Mouse (Mus musculus) activated CD4-positive, CD25-positive, alpha-beta regulatory T cell, adult 4 months (primary cell): ENCODE results near the gene Ankrd13b. TPM values are rescaled to one million over a fixed set of nuclear protein-coding genes. Genes with fewer than 3 reads are reported as not detected.
A peak's percentile ranks its signal among the peaks of the same experiment; 100 is the strongest.

Experiments used
- ATAC-seq: one replicate; pipeline ENCODE4 v1.8.0; 2017
- polyA plus RNA-seq, 2 experiments: library from polyadenylated mRNA; unstranded; fragments of 100-300 nt; shearing (Covaris generic); gene quantifications; one replicate each; pipeline ENCODE4 v1.2.1; 2017

Gene Ankrd13b
- polyA plus RNA-seq, 2 experiments from 2014 or later = 0.93 to 1.2 TPM

DNA sequence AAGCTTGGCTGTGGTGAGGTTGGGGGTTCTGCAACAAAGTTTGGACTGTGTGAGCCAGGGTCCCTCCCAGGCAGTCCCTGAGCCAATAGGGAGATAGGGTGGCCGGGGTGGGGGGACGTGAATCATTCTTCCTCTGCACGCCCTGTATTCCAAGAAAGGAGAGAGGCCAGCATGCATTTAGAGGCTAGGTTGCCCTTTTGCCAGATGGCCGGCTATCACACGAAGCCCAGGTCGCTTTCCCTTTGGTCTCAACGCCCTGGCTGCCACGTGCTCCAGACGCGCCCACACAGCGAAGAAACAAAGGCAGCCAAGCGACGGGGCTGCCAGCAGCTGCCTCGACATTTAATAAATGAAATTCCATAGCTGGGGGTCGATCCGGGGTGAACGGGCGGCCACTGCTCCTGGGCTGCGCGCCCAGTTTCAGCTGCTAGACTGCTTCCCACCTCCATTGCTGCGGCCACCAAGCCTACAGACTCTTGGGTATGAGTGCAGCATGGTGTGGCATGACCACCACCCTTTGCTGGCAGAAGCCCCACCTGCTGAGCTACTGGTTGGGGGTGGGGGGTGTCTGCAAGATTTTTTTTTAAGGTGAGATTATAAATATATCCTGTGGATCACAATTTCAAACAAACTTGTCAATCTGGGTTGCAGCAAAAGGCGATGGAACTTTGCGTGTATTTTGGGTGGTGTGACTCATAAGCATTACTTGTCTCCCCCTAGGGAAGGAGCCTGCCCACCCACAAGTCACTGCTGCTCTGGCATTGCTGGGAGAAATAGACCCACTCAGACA is 2.2 kb upstream of the Ankrd13b start:
- ATAC-seq = no peak

DNA sequence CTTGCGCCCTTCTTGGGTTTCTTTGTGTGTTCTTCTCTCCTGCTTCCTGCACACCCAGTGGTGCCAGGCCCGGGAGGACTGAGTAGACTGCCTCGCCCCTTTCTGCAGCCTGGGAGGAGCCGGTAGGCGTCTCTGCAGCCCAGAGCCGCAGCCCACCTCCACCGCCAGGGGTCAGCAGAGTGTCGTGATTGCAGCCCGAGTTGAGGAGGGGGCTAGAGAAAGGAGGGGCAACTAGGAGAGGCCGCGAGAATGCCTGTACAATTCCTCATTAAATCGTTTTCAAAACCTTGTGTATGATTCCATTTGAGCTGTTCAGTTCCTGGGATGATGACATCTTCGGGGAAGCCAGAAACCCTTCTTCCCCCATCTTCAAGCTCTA is 1.6 kb upstream of the Ankrd13b start:
- ATAC-seq = peak; percentile 63

DNA sequence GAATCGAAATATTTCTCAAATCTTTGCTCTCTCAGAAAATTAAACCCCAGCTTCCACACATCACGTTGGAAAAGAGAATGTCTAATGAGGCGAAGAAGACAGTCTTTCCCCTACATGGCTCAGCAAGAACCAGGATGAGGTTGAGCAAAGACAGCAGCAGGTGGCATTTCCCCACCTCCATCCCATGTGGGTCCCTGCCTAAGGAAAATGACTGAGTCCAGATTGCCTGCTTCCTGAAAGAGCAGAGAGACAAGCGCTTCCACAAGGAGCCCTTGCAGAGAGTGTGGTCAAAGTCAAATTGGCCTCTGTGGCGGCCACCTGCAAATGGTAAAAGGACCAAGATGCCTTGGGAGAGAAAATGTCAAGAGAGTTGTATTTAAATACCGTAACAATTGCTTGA is 973 bp upstream of the Ankrd13b start:
- ATAC-seq = no peak

DNA sequence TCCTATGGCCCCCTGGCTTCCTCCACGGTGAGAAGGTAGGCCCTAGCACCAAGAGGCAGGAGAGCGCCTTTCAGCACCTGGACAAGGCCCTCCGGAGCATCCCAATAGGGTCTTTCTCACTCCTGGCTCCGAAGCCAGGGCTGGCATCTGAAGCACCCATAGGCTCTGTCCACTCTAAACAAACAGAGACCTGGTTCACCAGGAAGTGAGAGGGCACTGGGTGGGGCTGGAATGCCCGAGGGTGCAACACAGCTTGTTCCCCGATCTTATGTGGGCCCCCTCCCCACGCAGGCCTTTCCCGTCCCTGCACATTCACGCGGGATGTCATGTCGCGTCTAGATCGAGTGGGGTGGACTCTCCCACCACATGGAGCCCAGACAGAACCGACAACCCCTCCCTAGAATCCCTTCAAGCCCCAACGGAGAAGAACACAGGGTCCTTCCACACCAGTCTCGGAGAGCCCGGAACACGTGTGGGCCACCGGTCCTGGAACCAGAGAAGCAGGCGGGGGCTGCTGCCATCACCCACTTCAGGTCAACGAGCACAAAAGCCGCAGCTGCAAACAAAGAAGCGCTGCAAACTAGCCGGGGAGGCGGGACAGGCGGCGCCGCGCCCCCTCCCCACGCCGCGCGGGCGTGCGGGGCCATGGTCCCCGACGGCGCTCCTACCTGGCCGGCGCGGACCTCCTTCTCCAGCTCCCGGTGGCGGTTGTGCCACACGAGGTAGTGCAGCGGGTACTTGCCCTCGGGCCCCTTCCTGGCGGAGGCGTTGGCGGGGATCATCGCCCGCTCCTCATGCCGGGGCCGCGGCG is 502 bp downstream of the Ankrd13b start:
- ATAC-seq = no peak

DNA sequence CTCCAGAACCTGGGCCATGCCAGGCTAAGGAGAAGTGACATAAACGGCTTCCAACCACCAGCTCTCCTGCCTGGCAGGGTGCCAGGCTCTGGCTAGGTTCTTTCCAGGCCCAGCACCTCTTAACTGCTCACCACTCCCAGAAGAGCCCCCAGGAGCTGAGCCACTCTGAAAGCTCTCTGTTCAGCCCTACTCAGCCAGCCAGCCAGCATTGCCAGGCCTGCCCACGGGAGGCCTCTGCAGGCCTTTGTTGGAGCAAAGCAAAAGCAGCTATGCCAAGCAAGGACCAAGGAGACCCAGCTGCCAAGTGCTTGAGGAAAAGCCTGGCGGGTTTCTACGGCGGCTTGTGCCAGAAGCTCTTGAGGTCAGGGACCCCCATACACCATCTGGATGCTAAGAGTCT is 2.7 kb downstream of the Ankrd13b start:
- no peak for ATAC-seq

DNA sequence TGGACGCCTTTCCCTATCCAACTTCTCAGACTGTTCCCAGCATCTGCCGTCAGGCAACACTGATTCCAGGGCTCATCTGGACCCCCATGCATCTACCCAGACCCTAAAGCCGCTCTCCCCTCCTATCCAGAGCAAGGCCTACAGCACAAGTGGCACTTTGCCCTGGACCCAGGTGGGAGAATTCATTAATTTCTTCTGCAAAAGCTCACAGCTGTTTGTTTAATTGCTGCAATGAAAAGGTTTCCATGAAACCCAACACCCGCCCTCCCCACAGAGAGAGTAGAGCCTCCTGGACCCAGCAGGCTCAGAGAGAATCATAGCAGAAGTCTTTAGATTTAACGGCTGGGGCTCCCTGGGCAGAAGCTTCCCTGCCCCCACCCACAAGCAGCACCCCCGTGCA is 4.2 kb downstream of the Ankrd13b start:
- ATAC-seq = no peak

DNA sequence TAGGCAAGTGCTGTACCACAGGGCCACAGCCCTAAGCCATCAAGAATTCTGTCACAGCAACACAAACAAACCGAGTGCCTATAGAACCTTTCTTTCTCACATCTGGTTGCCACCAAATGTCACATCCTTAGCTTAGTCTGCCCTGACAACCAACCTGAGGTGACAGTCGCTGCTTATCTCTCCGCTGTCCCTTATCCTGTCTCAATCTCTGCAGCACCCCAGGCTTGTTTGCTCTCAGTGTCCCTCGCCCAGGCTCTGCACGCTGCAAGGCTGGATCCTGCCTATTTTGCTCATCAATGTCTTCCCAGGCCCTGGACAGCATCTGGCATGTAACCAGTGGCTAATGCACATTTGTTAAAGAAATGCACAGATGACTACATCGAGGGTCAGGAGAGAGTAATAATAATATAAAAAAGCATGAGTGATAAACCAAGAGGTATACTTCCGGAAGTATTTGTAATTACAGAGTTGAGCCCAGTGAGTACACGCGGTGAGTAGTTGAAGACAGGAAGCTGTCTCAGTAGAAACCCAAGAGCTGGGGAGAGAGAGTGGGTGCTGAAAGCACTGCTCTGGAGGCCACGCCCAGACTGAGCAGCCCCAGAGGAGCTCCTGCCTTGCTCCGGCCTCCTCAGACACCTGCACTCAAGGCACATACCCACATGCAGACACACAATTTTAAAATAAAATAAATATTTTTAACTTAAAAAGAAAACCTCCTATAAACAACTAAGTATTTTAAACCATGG is 5.8 kb downstream of the Ankrd13b start:
- peak; percentile 99 for ATAC-seq

DNA sequence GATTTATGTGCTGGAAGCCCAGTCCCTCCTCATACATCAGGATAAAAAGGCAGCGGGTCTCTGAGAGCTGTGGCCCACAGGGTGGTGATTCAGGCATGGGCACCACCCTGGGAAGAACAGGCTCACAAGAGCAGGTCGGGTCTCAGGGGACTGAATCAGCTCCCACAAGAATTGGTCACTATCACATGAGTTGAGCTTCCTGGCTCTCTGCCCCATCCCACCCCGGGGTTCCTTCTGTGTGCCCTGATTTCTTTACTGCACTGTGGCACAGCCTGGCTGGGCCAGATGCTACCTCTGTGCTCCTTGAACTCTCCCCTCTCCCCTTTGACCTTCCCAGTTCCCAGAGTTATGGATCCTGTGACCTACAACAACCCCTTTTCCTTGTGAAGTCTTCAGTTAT is 6.4 kb downstream of the Ankrd13b start:
- ATAC-seq = no peak

DNA sequence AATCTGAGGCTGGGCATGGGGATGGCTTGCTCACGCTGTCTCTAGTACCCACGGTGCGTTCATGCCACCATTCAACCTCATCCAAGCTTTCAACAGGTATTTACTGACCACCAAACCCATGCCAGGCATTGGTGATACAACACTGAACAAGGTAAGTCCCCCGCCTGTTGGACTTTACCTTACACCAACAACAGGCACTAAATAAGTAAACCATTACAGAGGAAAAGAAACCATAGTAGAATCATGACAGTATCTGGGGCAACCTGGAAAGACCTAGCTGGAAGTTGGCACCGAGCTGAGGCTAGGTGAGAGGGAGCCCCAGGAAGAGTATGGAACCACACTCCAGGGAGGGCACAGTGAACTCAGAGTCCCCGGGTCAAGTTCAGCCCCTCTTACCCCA is 12.6 kb downstream of the Ankrd13b start:
- ATAC-seq = no peak

DNA sequence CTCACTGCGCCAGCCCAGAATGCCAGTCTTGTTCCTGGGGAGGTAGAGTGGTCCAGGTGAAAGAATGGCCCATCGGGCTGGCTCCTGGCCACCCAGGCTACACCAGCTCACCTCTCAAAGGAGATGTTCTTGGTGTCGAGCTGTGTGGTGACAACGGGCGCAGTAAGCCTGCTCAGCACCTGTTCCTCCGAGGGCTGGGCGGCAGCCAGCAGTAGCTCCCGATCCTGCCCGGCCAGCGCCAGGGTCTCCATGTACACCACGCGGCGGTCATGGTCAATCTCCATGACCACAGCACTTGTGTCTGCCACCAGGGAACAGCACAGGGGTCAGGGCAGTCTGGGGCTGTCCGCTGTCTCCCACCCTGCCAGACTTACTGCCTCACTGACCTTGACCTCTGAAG is 13.3 kb downstream of the Ankrd13b start:
- no peak for ATAC-seq

DNA sequence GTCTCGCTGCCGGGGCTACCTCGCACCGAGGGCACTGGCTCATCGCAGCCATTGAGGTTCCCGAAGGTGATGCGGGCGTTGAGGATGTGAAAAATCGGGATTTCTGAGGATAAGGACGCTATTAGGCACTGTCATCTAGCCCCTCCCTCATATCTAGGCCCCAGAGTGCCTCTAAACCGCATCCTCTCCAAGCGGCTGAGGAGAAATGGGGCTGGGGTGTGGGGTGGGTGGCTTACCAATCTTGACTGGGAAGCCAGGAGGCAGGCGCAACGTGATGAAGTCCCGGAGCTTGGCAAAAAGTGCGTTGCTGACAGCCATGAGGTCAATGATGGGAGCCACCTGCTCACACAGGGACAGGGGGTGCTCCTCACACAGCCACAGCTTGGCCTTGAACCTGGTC is 16.7 kb downstream of the Ankrd13b start:
- ATAC-seq = no peak

DNA sequence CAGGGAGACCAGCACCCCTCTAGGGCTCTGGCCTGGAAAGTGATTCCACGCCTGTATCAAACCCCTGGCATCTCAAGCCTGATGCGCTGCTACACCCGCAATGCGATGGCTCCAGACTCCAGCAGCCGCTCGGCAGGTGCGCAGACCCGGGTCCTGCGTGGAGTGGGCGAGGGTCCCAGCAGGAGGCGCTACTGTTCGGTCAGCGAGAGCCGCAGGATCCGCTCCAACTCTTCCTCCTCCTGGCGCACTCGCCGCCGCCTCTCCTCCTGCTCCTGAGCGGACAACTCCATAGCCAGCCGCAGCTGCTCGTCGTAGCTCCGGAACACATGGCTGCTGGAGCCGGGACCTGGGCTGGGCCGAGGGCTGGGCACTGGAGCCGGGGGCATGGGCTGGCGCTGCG is 18.1 kb downstream of the Ankrd13b start:
- ATAC-seq = no peak

DNA sequence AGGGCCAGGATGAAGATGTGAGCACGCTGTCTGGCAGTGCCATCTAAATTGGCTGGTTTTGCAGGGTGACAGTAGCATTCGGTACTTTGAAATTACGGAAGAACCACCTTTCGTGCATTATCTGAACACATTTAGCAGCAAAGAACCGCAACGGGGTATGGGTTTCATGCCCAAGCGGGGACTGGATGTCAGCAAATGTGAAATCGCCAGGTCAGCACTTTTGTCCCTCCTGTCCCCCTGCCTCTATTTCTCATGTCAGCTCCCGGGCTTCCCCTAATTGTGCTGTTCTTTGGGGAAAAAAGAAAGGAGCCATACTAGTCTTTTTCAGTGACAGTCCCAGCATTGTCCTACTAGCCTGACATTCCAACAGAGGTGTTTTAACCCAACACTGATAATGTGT is 21.1 kb downstream of the Ankrd13b start:
- no peak for ATAC-seq

DNA sequence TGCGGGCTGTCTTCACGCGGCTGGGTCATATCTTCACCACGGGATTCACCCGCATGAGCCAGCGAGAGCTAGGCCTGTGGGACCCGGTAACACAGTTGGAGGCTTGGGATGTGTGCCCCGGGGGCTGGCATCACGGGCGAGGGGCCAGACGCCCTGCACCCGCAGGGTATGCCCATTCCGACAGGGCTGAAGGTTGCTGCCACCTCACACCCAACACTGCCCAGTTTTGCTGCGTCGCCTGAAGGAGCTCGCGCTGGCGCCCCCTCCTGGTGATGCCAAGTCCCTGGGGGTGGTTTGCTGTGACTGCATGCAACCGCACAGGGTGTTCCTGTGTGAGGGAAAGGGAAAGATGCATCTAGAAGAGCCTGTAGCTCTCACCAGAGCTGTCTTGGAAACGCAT is 21.7 kb downstream of the Ankrd13b start:
- peak; percentile 77 for ATAC-seq

DNA sequence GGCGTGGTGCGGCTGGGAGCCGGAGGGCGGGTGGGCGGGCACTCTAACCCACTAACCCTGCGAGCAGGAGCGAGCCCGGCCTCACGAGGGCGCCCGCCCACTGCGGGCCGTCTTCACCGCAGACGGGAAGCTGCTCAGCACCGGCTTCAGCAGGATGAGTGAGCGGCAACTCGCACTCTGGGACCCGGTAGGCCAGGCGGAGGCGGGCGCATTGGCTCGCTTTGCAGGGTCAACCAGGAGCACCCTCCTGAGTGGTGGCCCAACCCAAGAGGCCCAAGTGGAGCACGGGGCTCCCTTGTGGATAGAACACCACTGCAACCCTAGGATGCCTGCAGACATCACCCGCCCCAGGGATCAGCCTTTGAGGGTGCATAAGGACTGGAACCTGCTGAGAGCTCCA is 22.3 kb downstream of the Ankrd13b start:
- ATAC-seq = peak; percentile 84

DNA sequence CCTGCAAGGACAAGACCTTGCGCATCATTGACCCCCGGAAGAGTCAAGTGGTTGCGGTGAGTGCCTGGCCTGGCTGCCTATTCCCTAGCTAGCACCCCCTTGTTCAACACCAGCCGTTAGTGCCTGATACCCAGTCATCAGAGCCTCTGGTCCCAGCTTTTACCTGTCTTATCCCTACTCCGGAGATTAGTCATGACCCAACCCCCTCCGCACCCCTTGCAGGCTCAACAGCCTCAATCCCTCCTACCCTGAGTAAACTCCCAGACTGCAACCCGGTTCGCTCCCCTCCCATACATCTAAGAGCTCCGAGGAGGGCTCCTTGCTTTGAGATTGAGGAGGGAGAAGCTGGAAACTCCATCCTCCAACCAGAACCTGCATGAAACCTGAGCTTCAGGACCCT is 22.9 kb downstream of the Ankrd13b start:
- no peak for ATAC-seq

DNA sequence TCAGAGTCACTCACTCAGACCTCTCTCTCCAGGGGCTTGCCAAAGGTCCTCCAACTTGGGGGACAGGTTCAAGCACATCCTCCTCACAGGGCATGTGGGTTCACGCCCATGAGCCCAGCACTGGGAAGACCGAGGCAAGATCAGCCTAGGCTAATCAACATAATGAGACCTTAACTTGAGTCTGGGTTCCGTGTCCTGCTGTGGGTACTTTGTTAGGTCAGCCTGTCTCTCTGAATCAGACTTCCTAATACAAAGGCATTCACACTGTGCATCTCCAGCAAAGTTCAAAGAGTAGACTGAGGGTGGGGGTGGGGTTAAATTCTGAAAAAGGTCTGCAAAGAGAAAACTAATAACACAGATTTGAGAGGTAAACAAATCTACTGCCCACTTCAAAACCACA is 24.4 kb downstream of the Ankrd13b start:
- ATAC-seq = no peak

DNA sequence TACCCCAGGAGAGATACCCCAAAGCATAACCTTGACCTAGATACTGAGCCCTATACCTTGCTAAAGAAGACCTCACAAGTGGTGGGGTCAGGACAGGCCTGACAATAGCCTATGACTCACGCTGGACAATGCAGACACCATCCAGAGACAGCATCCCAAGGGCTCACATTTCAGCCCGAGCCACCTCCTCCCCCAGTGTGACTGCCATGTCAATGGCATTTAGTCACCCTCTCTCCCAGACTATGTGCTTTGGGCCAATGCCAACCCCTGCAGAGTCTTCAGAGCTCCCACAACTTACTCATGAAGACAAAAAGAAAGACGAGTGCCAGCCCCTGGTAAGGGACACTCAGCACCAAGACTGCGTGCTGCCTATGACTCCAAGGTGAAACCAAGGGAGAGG is 24.8 kb downstream of the Ankrd13b start:
- no peak for ATAC-seq

DNA sequence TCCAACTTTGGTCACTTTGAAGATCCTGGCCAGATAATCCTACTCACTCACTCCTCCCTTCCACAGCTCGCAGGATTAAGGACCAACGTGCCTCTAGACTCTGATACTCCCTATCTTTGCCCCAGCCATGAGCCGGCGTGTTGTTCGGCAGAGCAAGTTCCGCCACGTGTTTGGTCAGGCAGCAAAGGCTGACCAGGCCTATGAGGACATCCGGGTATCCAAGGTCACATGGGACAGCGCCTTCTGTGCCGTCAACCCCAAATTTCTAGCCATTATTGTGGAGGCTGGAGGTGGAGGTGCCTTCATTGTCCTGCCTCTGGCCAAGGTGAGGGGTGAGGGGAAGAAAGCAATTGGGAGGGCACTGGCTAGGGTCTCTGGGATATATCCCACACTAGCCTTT is 25.7 kb downstream of the Ankrd13b start:
- ATAC-seq = no peak

DNA sequence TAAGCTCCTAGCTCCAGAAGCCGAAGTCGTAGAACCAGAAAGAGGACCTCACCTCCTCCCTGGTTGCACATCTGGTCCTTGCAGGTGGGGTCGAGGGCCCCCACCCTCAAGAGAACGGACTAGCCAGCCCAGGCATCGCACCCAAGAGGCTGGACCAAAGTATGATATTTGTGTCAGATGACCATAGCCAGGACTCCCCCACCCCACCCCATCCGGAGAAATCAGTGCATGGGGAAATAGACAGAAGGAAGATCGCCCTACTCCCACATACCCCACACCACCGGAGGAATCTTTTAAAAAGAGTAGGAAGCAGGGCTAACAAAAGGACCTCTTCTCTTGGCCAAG is 26.4 kb downstream of the Ankrd13b start:
- ATAC-seq = no peak

DNA sequence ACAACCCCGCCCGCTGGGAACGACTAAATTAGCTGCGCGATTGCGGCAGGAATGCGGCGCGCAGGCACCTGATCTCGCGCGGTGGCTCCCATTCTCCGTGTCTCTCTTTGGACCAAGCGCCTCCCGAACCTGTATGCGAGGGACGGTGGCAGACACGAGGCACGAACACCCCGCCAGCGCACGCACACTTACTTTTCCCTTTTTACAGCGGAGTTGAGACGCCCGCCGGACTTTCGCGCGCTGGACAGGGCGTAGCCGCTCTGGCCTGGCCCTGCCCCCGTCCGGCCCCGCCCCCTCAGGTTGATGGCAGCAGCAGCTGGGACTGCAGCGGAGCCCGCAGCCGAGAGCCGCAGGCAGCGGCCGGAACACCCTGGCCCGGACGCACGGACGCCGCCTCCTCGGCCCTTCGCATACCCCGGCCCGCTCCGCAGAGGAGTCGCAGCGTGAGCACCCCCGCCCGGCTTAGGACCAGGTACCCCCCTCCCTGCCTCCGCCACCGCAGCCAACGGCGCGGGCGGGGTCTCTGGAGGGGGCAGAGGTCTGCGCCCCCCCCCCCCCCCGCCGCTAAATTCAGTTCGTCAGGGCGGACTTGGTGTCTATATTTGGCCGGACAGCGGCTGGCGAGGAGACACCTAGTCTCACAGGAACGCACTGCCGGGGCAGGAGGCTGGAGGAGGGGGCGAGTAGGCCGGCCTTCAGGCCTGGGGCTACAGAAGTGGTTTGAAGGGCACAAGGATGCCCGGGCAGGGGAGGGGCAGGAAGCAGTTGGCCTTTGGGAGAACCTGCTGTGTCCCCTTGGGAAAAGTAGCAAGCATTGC is 27.0 kb downstream of the Ankrd13b start, which contains the start of gene Coro6:
Coro6 (plus strand) TSS at position 129 of the 818 bp plus-strand sequence.
- peak; percentile 16 for ATAC-seq

DNA sequence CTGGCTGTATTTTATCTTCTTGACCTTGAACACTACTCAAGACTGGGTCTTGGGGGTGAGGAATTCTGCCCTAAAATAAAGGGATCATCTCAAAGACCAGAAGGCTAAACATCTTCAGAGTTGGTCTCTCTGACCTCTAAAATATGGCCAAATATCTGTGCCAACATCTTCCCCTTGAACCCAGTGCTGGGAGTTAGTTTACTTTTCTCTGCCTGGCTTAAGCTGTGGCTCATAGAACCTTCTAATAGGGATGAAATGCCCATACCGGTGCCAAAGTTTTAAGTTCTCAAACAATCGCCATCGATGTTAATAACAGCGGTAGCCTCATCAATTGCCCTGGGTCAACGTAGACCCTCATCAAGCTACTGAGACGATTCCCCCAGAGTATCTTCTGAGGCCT is 27.6 kb downstream of the Ankrd13b start:
- no peak for ATAC-seq

DNA sequence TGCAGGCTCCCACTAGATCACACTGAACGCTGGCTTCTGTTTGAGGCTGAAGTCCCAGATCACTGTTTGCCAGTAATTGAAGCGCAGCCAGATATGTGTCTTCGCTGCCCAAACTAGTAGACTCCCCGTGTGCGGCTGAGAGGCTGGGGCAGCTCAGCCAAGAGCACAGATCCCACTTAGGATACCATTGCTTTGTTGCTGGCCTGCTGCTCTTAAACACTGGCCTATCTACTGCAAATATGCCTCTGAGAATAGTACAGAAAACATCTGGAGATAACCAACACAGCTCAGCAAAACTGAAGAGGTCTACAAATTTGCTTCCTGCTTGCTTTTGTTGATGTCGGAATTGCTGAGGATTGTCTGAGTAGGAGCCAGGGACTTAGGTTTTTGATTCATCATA is 32.6 kb downstream of the Ankrd13b start:
- ATAC-seq = no peak
